8 mouse cellular contexts compared by ENCODE assay signal in genomic region chr9:14175041-14175881, GRCm38 (mm10).
A peak's percentile ranks its signal among the peaks of the same experiment; 100 is the strongest.
DNase-seq lines count a peak whose midpoint lies in the region; ATAC-seq lines count a peak whose summit lies in the region.

No protein-coding gene starts in this region.

- H3K27me3 ChIP-seq in liver, embryonic 16.5 days (ENCODE audit: control insufficient read depth, insufficient read depth, low read depth, low read length) = no peaks in the 10 kb centered on the region
- H3K27me3 ChIP-seq in liver, embryonic 11.5 days (replicated peaks; ENCODE audit: control insufficient read depth, insufficient read depth, low read length) = no peaks in the 10 kb centered on the region
- no peaks in the 10 kb centered on the region for H3K27me3 ChIP-seq in hindbrain, embryonic 12.5 days
- no peaks in the 10 kb centered on the region for H3K27me3 ChIP-seq in neural tube, embryonic 11.5 days (ENCODE audit: control insufficient read depth, insufficient read depth, low read length)

- no peak for DNase-seq in liver, embryonic 11.5 days (ENCODE audit: low spot score)
- peak; percentile 40 for DNase-seq in adipocyte (ENCODE audit: low spot score)
- DNase-seq in fat pad, adult 2 months (ENCODE audit: extremely low read depth, low read depth, low spot score) = peak; percentile 56
- DNase-seq in layer of hippocampus, adult 9-11 months = peak; percentile 15
- peak; percentile 44 for DNase-seq in neural tube, embryonic 11.5 days (ENCODE audit: low spot score)
- no peak for DNase-seq in yolk sac, embryonic 10.5 days (ENCODE audit: low spot score)

- H3K36me3 ChIP-seq in liver, embryonic 16.5 days (ENCODE audit: control insufficient read depth, insufficient read depth) = no peaks in the 10 kb centered on the region
- H3K36me3 ChIP-seq in liver, embryonic 11.5 days (ENCODE audit: control insufficient read depth, insufficient read depth, low read length) = no peaks in the 10 kb centered on the region
- no peaks in the 10 kb centered on the region for H3K36me3 ChIP-seq in hindbrain, embryonic 12.5 days
- no peaks in the 10 kb centered on the region for H3K36me3 ChIP-seq in neural tube, embryonic 11.5 days (ENCODE audit: control insufficient read depth, insufficient read depth, low read length)

- H3K4me3 ChIP-seq in liver, embryonic 16.5 days (ENCODE audit: low read depth, low read length) = no peak overlapping the region
- H3K4me3 ChIP-seq in liver, embryonic 11.5 days (ENCODE audit: low read depth, low read length) = no peak overlapping the region
- H3K4me3 ChIP-seq in hindbrain, embryonic 12.5 days = no peak overlapping the region
- H3K4me3 ChIP-seq in neural tube, embryonic 11.5 days (ENCODE audit: low read depth, low read length) = no peak overlapping the region

- H3K4me1 ChIP-seq in liver, embryonic 16.5 days (ENCODE audit: control insufficient read depth, low read depth, low read length) = no peaks in the 10 kb centered on the region; the same call in 1 of the 2 replicates
- H3K4me1 ChIP-seq in liver, embryonic 11.5 days (replicated peaks; ENCODE audit: control insufficient read depth, insufficient read depth, low read length) = no peaks in the 10 kb centered on the region
- H3K4me1 ChIP-seq in hindbrain, embryonic 12.5 days = peaks cover 26% of the 10 kb centered on the region
- H3K4me1 ChIP-seq in neural tube, embryonic 11.5 days (ENCODE audit: control insufficient read depth, insufficient read depth, low read length) = 0 out of 2 replicates have a peak, but pooled peaks cover 2% of the 10 kb centered on the region

- H3K4me2 ChIP-seq in liver, embryonic 16.5 days (ENCODE audit: low read depth, low read length) = no peak overlapping the region
- H3K4me2 ChIP-seq in liver, embryonic 11.5 days = no peak overlapping the region
- H3K4me2 ChIP-seq in hindbrain, embryonic 12.5 days (replicated peaks) = 0 out of 2 replicates have a peak overlapping the region, but pooled peaks have one; percentile 8
- H3K4me2 ChIP-seq in neural tube, embryonic 11.5 days (ENCODE audit: low read depth) = no peak overlapping the region

- WGBS in liver, embryonic 16.5 days (ENCODE audit: insufficient replicate concordance) = 38% methylated on average over 11 of the region's 11 CpGs
- WGBS in liver, embryonic 11.5 days = 53% methylated on average over 11 of the region's 11 CpGs
- WGBS in hindbrain, embryonic 12.5 days = 30% methylated on average over 11 of the region's 11 CpGs
- WGBS in neural tube, embryonic 11.5 days = 40% methylated on average over 11 of the region's 11 CpGs

- ATAC-seq in liver, embryonic 16.5 days (ENCODE audit: low read depth) = peak; percentile 41; the same call in 1 of the 2 replicates
- ATAC-seq in liver, embryonic 11.5 days (replicated peaks; ENCODE audit: low FRiP score) = no peak
- ATAC-seq in hindbrain, embryonic 12.5 days (ENCODE audit: low FRiP score) = no peak
- ATAC-seq in neural tube, embryonic 11.5 days (ENCODE audit: insufficient read depth, low FRiP score, low TSS enrichment) = no peak

- no peaks in the 10 kb centered on the region for H3K9me3 ChIP-seq in liver, embryonic 16.5 days (replicated peaks; ENCODE audit: control insufficient read depth, low read length)
- no peaks in the 10 kb centered on the region for H3K9me3 ChIP-seq in liver, embryonic 11.5 days (ENCODE audit: control insufficient read depth, low read length)
- no peaks in the 10 kb centered on the region for H3K9me3 ChIP-seq in hindbrain, embryonic 12.5 days (replicated peaks)
- no peaks in the 10 kb centered on the region for H3K9me3 ChIP-seq in neural tube, embryonic 11.5 days (ENCODE audit: control insufficient read depth, low read length)

- H3K27ac ChIP-seq in liver, embryonic 16.5 days (ENCODE audit: low read length) = no peak overlapping the region
- H3K27ac ChIP-seq in liver, embryonic 11.5 days (ENCODE audit: low read depth, low read length) = no peak overlapping the region
- H3K27ac ChIP-seq in hindbrain, embryonic 12.5 days = peak overlapping the region; percentile 77
- H3K27ac ChIP-seq in neural tube, embryonic 11.5 days (ENCODE audit: low read depth, low read length) = no peak overlapping the region

- no peak overlapping the region for H3K9ac ChIP-seq in liver, embryonic 16.5 days (ENCODE audit: low read depth, low read length)
- H3K9ac ChIP-seq in liver, embryonic 11.5 days (ENCODE audit: low read depth, low read length) = no peak overlapping the region
- H3K9ac ChIP-seq in hindbrain, embryonic 12.5 days = no peak overlapping the region
- no peak overlapping the region for H3K9ac ChIP-seq in neural tube, embryonic 11.5 days (ENCODE audit: low read length)

Comparison
In these comparisons a context has a peak if more than half of its experiments do, and no peak if none do; other contexts are left out.
1. DNase-seq: peak in adipocyte (single experiment), fat pad, adult 2 months (single experiment), layer of hippocampus, adult 9-11 months (single experiment) and neural tube, embryonic 11.5 days (single experiment); none in liver, embryonic 11.5 days (single experiment) and yolk sac, embryonic 10.5 days (single experiment).